Mouse (Mus musculus) stomach, embryonic 16.5 days (tissue): ENCODE results near the gene Abcb9. TPM values are rescaled to one million over a fixed set of nuclear protein-coding genes. Genes with fewer than 3 reads are reported as not detected.

Source experiments
- ATAC-seq: fragments of 200-750 bp; cut with Nextera tagmentation; 2 replicates; pipeline ENCODE4 v1.8.0; 2017; ENCODE audit warnings: moderate number of reproducible peaks, moderate TSS enrichment; ENCODE audit not compliant: insufficient read depth, low FRiP score
- H3K27ac ChIP-seq: fragments of 300-500 bp; sonication (generic); 2 replicates; pipeline ENCODE4 v1.5.1; 2014; ENCODE audit warnings: low read length
- H3K27me3 ChIP-seq: fragments of 300-500 bp; sonication (generic); 2 replicates; pipeline ENCODE4 v1.6.1; 2014; ENCODE audit warnings: low read length, control low read depth, mixed read lengths; ENCODE audit not compliant: control insufficient read depth, insufficient read depth
- H3K36me3 ChIP-seq: fragments of 300-500 bp; sonication (generic); 2 replicates; pipeline ENCODE4 v1.6.1; 2014; ENCODE audit warnings: low read length; ENCODE audit not compliant: control insufficient read depth, insufficient read depth
- H3K4me1 ChIP-seq: fragments of 300-500 bp; sonication (generic); 2 replicates; pipeline ENCODE4 v1.6.1; 2014; ENCODE audit warnings: low read length, control low read depth, mixed read lengths; ENCODE audit not compliant: control insufficient read depth, insufficient read depth
- H3K4me2 ChIP-seq: fragments of 300-500 bp; sonication (generic); 2 replicates; pipeline ENCODE4 v1.6.1; 2014; ENCODE audit warnings: low read depth, low read length, mixed read lengths
- H3K4me3 ChIP-seq: fragments of 300-500 bp; sonication (generic); replicated peaks from 2 replicates; pipeline ENCODE4 v1.5.1; 2014; ENCODE audit warnings: mild to moderate bottlenecking, low read length
- H3K9ac ChIP-seq: fragments of 300-500 bp; sonication (generic); 2 replicates; pipeline ENCODE4 v1.6.1; 2014; ENCODE audit warnings: low read length
- H3K9me3 ChIP-seq: fragments of 300-500 bp; sonication (generic); replicated peaks from 2 replicates; pipeline ENCODE4 v1.6.1; 2016; ENCODE audit warnings: low read length, control low read depth; ENCODE audit not compliant: control insufficient read depth
- WGBS: fragments of 180-500 bp; shearing (Covaris S2); extraction: QIAGEN DNeasy Blood & Tissue Kit; methylation state at CpG from one replicate; pipeline ENCODE4 v1.1.7; 2014; 5-methylcytosine and 5-hydroxymethylcytosine counted together
- polyA plus RNA-seq: library from polyadenylated mRNA; unstranded; fragments of >200 nt; fragmentation: Nextera tagmentation; extraction: Ambion mirVana; gene quantifications from 2 replicates; pipeline ENCODE4 v1.2.1, GENCODE M21; 2015

Gene Abcb9
- polyA plus RNA-seq: 3.2 and 3.7 TPM in 2 replicates

GRCm38 (mm10) chr5:124095596-124096232, at the start of gene Abcb9:
Gene Abcb9 (minus strand): TSS chr5:124095798.
- ATAC-seq: peak; percentile 81
- peak within 1 kb of the TSS; percentile 97 for H3K4me2 ChIP-seq
- WGBS: 2% methylated on average over 42 of the region's 42 CpGs
- H3K27ac ChIP-seq: no peak within 1 kb of the TSS
- no peaks in the 10 kb centered on the region for H3K36me3 ChIP-seq
- no peaks in the 10 kb centered on the region for H3K9me3 ChIP-seq
- peaks cover 6% of the 10 kb centered on the region for H3K4me1 ChIP-seq
- peak within 1 kb of the TSS; percentile 66 for H3K9ac ChIP-seq
- no peaks in the 10 kb centered on the region for H3K27me3 ChIP-seq
- H3K4me3 ChIP-seq: peak within 1 kb of the TSS; percentile 50

GRCm38 (mm10) chr5:124138066-124138465, 42.5 kb upstream of the Abcb9 start:
- no peak overlapping the region for H3K9ac ChIP-seq
- no peak overlapping the region for H3K4me3 ChIP-seq
- no peak overlapping the region for H3K4me2 ChIP-seq
- H3K27ac ChIP-seq: no peak overlapping the region
- no peaks in the 10 kb centered on the region for H3K27me3 ChIP-seq
- H3K36me3 ChIP-seq: peaks cover 8% of the 10 kb centered on the region; the same call in 1 of the 2 replicates
- H3K4me1 ChIP-seq: no peaks in the 10 kb centered on the region
- 0 out of 2 replicates have a peak, but pooled peaks have one; percentile 19 for ATAC-seq
- H3K9me3 ChIP-seq: no peaks in the 10 kb centered on the region
- 63% methylated on average over 7 of the region's 7 CpGs for WGBS

- no peaks in the 10 kb centered on the region for H3K4me1 ChIP-seq
- no peak for ATAC-seq
- no peak overlapping the region for H3K4me2 ChIP-seq
- WGBS: 88% methylated on average over 5 of the region's 5 CpGs
- H3K9ac ChIP-seq: no peak overlapping the region
- no peak overlapping the region for H3K4me3 ChIP-seq
- H3K36me3 ChIP-seq: no peaks in the 10 kb centered on the region
- no peaks in the 10 kb centered on the region for H3K9me3 ChIP-seq
- H3K27ac ChIP-seq: no peak overlapping the region
- H3K27me3 ChIP-seq: no peaks in the 10 kb centered on the region
These were observed 38.7 kb upstream of the Abcb9 start for GRCm38 (mm10) chr5:124134261-124134660.

GRCm38 (mm10) chr5:124125093-124125492, 29.5 kb upstream of the Abcb9 start:
- H3K9ac ChIP-seq: no peak overlapping the region
- H3K27me3 ChIP-seq: no peaks in the 10 kb centered on the region
- H3K4me1 ChIP-seq: no peaks in the 10 kb centered on the region
- ATAC-seq: no peak
- H3K27ac ChIP-seq: no peak overlapping the region
- no peak overlapping the region for H3K4me3 ChIP-seq
- no peaks in the 10 kb centered on the region for H3K9me3 ChIP-seq
- H3K36me3 ChIP-seq: peaks cover 5% of the 10 kb centered on the region; the same call in 1 of the 2 replicates
- 78% methylated on average over 11 of the region's 11 CpGs for WGBS
- H3K4me2 ChIP-seq: no peak overlapping the region

- Histone ChIP-seq H3K4me1 (peaks cover 5% of the 10 kb centered on the region), H3K4me3 (no peak overlapping the region), H3K9me3 (no peaks in the 10 kb centered on the region), H3K27me3 (no peaks in the 10 kb centered on the region), H3K27ac (no peak overlapping the region), H3K36me3 (peaks cover 8% of the 10 kb centered on the region; the same call in 1 of the 2 replicates), H3K9ac (no peak overlapping the region), H3K4me2 (no peak overlapping the region)
- no peak for ATAC-seq
- 86% methylated on average over 18 of the region's 18 CpGs for WGBS
These were observed 26.8 kb upstream of the Abcb9 start for GRCm38 (mm10) chr5:124122357-124122756.

GRCm38 (mm10) chr5:124119204-124119603, 23.6 kb upstream of the Abcb9 start:
- Histone ChIP-seq H3K27ac (no peak overlapping the region), H3K36me3 (peaks cover 3% of the 10 kb centered on the region; the same call in 1 of the 2 replicates), H3K4me2 (no peak overlapping the region), H3K4me1 (peaks cover 14% of the 10 kb centered on the region), H3K9ac (no peak overlapping the region), H3K4me3 (no peak overlapping the region), H3K9me3 (no peaks in the 10 kb centered on the region), H3K27me3 (no peaks in the 10 kb centered on the region)
- WGBS: 67% methylated on average over 5 of the region's 5 CpGs
- no peak for ATAC-seq

- Histone ChIP-seq H3K36me3 (peaks cover 3% of the 10 kb centered on the region; the same call in 1 of the 2 replicates), H3K9ac (peak within 1 kb of the TSS; percentile 98)
These were observed 20.6 kb upstream of the Abcb9 start, which contains the start of gene Arl6ip4 for GRCm38 (mm10) chr5:124115990-124116845. Gene Arl6ip4 (plus strand): TSS chr5:124116089.

GRCm38 (mm10) chr5:124115531-124115930, 19.9 kb upstream of the Abcb9 start:
- peak overlapping the region; percentile 98 for H3K9ac ChIP-seq
- 23% methylated on average over 7 of the region's 7 CpGs for WGBS
- peaks cover 3% of the 10 kb centered on the region; the same call in 1 of the 2 replicates for H3K36me3 ChIP-seq
- H3K4me2 ChIP-seq: peak overlapping the region; percentile 96
- H3K4me3 ChIP-seq: peak overlapping the region; percentile 95
- H3K27ac ChIP-seq: no peak overlapping the region
- ATAC-seq: no peak
- H3K9me3 ChIP-seq: no peaks in the 10 kb centered on the region
- H3K4me1 ChIP-seq: peaks cover 25% of the 10 kb centered on the region
- no peaks in the 10 kb centered on the region for H3K27me3 ChIP-seq

More at GRCm38 (mm10) chr5:124115990-124116845, 20.6 kb upstream of the Abcb9 start, which contains the start of gene Arl6ip4:
- peak within 1 kb of the TSS; percentile 95 for H3K4me3 ChIP-seq
- WGBS: 1% methylated on average over 63 of the region's 64 CpGs
- peaks cover 21% of the 10 kb centered on the region for H3K4me1 ChIP-seq
- H3K9me3 ChIP-seq: no peaks in the 10 kb centered on the region
- ATAC-seq: no peak
- H3K27me3 ChIP-seq: no peaks in the 10 kb centered on the region
- H3K4me2 ChIP-seq: peak within 1 kb of the TSS; percentile 96
- H3K27ac ChIP-seq: peak within 1 kb of the TSS; percentile 76
